Mouse (Mus musculus): ENCODE results near the gene Krt8. TPM values are rescaled to one million over a fixed set of nuclear protein-coding genes. Genes with fewer than 3 reads are reported as not detected.

The Krt8 gene
- polyA plus RNA-seq, 1 experiment from 2014 or later, result 43.1 TPM

GRCm38 (mm10) chr15:101983315-101983948 lies 20.9 kb downstream of the Krt8 start:
- Histone ChIP-seq H3K27ac (peak overlapping the region; percentile 86), H3K9me3 (no peaks in the 10 kb centered on the region), H3K36me3 (no peaks in the 10 kb centered on the region), H3K27me3 (ENCODE audit: insufficient read depth, poor library complexity, severe bottlenecking) (peaks cover 5% of the 10 kb centered on the region; the same call in 1 of the 2 replicates), H3K4me1 (replicated peaks) (peaks cover 17% of the 10 kb centered on the region), H3K4me3 (peak overlapping the region; percentile 44)
- 76% methylated on average over 13 of the region's 13 CpGs for WGBS
- no peak for DNase-seq (ENCODE audit: low spot score)

- Histone ChIP-seq H3K4me3 (no peak overlapping the region), H3K9me3 (no peaks in the 10 kb centered on the region), H3K27ac (0 out of 2 replicates have a peak overlapping the region, but pooled peaks have one; percentile 13), H3K36me3 (no peaks in the 10 kb centered on the region), H3K27me3 (ENCODE audit: insufficient read depth, poor library complexity, severe bottlenecking) (peaks cover 19% of the 10 kb centered on the region), H3K4me1 (replicated peaks) (peaks cover 41% of the 10 kb centered on the region)
- DNase-seq (ENCODE audit: low spot score), result no peak
- WGBS, result 75% methylated on average over 6 of the region's 6 CpGs
Observed at GRCm38 (mm10) chr15:101980849-101981248, 23.4 kb downstream of the Krt8 start.

GRCm38 (mm10) chr15:101977043-101977726 lies 27.1 kb downstream of the Krt8 start:
- Histone ChIP-seq H3K27me3 (ENCODE audit: insufficient read depth, poor library complexity, severe bottlenecking) (peaks cover 44% of the 10 kb centered on the region), H3K4me1 (replicated peaks) (peaks cover 32% of the 10 kb centered on the region), H3K4me3 (peak overlapping the region; percentile 61), H3K27ac (peak overlapping the region; percentile 93), H3K36me3 (no peaks in the 10 kb centered on the region), H3K9me3 (no peaks in the 10 kb centered on the region)
- WGBS, result 3% methylated on average over 39 of the region's 39 CpGs
- peak; percentile 74 for DNase-seq (ENCODE audit: low spot score)

- no peak for DNase-seq (ENCODE audit: low spot score)
- H3K36me3 ChIP-seq, result no peaks in the 10 kb centered on the region
- peak overlapping the region; percentile 61; the same call in 1 of the 2 replicates for H3K4me3 ChIP-seq
- H3K9me3 ChIP-seq, result no peaks in the 10 kb centered on the region
- H3K27me3 ChIP-seq (ENCODE audit: insufficient read depth, poor library complexity, severe bottlenecking), result peaks cover 48% of the 10 kb centered on the region
- peak overlapping the region; percentile 93 for H3K27ac ChIP-seq
- WGBS, result 63% methylated on average over 3 of the region's 3 CpGs
- H3K4me1 ChIP-seq (replicated peaks), result peaks cover 32% of the 10 kb centered on the region
Observed at GRCm38 (mm10) chr15:101976641-101977040, 27.6 kb downstream of the Krt8 start.

GRCm38 (mm10) chr15:101976023-101976422 lies 28.3 kb downstream of the Krt8 start:
- no peaks in the 10 kb centered on the region for H3K9me3 ChIP-seq
- peaks cover 32% of the 10 kb centered on the region for H3K4me1 ChIP-seq (replicated peaks)
- peak overlapping the region; percentile 71 for H3K27ac ChIP-seq
- no peaks in the 10 kb centered on the region for H3K36me3 ChIP-seq
- 76% methylated on average over 5 of the region's 5 CpGs for WGBS
- H3K27me3 ChIP-seq (ENCODE audit: insufficient read depth, poor library complexity, severe bottlenecking), result peaks cover 51% of the 10 kb centered on the region
- no peak for DNase-seq (ENCODE audit: low spot score)
- no peak overlapping the region for H3K4me3 ChIP-seq

- Histone ChIP-seq H3K9me3 (no peaks in the 10 kb centered on the region), H3K36me3 (no peaks in the 10 kb centered on the region), H3K27me3 (ENCODE audit: insufficient read depth, poor library complexity, severe bottlenecking) (peaks cover 51% of the 10 kb centered on the region), H3K27ac (no peak overlapping the region), H3K4me1 (replicated peaks) (peaks cover 36% of the 10 kb centered on the region), H3K4me3 (no peak overlapping the region)
- DNase-seq (ENCODE audit: low spot score), result no peak
- 65% methylated on average over 16 of the region's 16 CpGs for WGBS
Observed at GRCm38 (mm10) chr15:101974083-101974845, 30.0 kb downstream of the Krt8 start.

- Histone ChIP-seq H3K9me3 (no peaks in the 10 kb centered on the region), H3K36me3 (no peaks in the 10 kb centered on the region), H3K27me3 (ENCODE audit: insufficient read depth, poor library complexity, severe bottlenecking) (peaks cover 47% of the 10 kb centered on the region), H3K27ac (peak overlapping the region; percentile 35; the same call in 1 of the 2 replicates), H3K4me3 (peak overlapping the region; percentile 11; the same call in 1 of the 2 replicates), H3K4me1 (replicated peaks) (peaks cover 36% of the 10 kb centered on the region)
- WGBS, result 15% methylated on average over 15 of the region's 15 CpGs
- peak; percentile 98 for DNase-seq (ENCODE audit: low spot score)
Observed at GRCm38 (mm10) chr15:101973414-101974077, 30.7 kb downstream of the Krt8 start.

GRCm38 (mm10) chr15:101970536-101970935 lies 33.7 kb downstream of the Krt8 start:
- no peaks in the 10 kb centered on the region for H3K9me3 ChIP-seq
- WGBS, result 12% methylated on average over 3 of the region's 6 CpGs
- H3K36me3 ChIP-seq, result no peaks in the 10 kb centered on the region
- DNase-seq (ENCODE audit: low spot score), result peak; percentile 76
- peaks cover 28% of the 10 kb centered on the region; the same call in 1 of the 2 replicates for H3K27me3 ChIP-seq (ENCODE audit: insufficient read depth, poor library complexity, severe bottlenecking)
- peaks cover 11% of the 10 kb centered on the region; the same call in 1 of the 2 replicates for H3K4me1 ChIP-seq (replicated peaks)
- H3K27ac ChIP-seq, result 0 out of 2 replicates have a peak overlapping the region, but pooled peaks have one; percentile 29
- H3K4me3 ChIP-seq, result no peak overlapping the region

GRCm38 (mm10) chr15:101966808-101967207 lies 37.5 kb downstream of the Krt8 start:
- Histone ChIP-seq H3K27ac (no peak overlapping the region), H3K4me1 (replicated peaks) (0 out of 2 replicates have a peak, but pooled peaks cover 5% of the 10 kb centered on the region), H3K36me3 (no peaks in the 10 kb centered on the region), H3K9me3 (no peaks in the 10 kb centered on the region), H3K27me3 (ENCODE audit: insufficient read depth, poor library complexity, severe bottlenecking) (peaks cover 5% of the 10 kb centered on the region; the same call in 1 of the 2 replicates), H3K4me3 (no peak overlapping the region)
- no peak for DNase-seq (ENCODE audit: low spot score)
- 84% methylated on average over 8 of the region's 8 CpGs for WGBS

GRCm38 (mm10) chr15:101958891-101959290 lies 45.4 kb downstream of the Krt8 start:
- no peak overlapping the region for H3K4me3 ChIP-seq

GRCm38 (mm10) chr15:101954187-101954586 lies 50.1 kb downstream of the Krt8 start, which contains the start of gene Krt78:
TSS of gene Krt78 (minus strand) at chr15:101954287.
- 83% methylated on average over 9 of the region's 9 CpGs for WGBS
- no peak within 1 kb of the TSS for H3K27ac ChIP-seq

More at GRCm38 (mm10) chr15:101958891-101959290, 45.4 kb downstream of the Krt8 start:
- H3K27me3 ChIP-seq (ENCODE audit: insufficient read depth, poor library complexity, severe bottlenecking), result no peaks in the 10 kb centered on the region
- H3K27ac ChIP-seq, result no peak overlapping the region
- no peaks in the 10 kb centered on the region for H3K4me1 ChIP-seq (replicated peaks)
- no peaks in the 10 kb centered on the region for H3K9me3 ChIP-seq
- DNase-seq (ENCODE audit: low spot score), result no peak
- WGBS, result 96% methylated on average over 3 of the region's 3 CpGs
- no peaks in the 10 kb centered on the region for H3K36me3 ChIP-seq

More at GRCm38 (mm10) chr15:101954187-101954586, 50.1 kb downstream of the Krt8 start, which contains the start of gene Krt78:
- Histone ChIP-seq H3K4me3 (no peak within 1 kb of the TSS), H3K9me3 (no peaks in the 10 kb centered on the region), H3K4me1 (replicated peaks) (no peaks in the 10 kb centered on the region), H3K27me3 (ENCODE audit: insufficient read depth, poor library complexity, severe bottlenecking) (no peaks in the 10 kb centered on the region), H3K36me3 (no peaks in the 10 kb centered on the region)
- DNase-seq (ENCODE audit: low spot score), result no peak
